Mouse (Mus musculus): Measurements from ENCODE around the gene Itsn2. TPM values are rescaled to one million over a fixed set of nuclear protein-coding genes. Genes with fewer than 3 reads are reported as not detected.
"Not testable (repeated sequence)": the region's sequence is repeated elsewhere in the genome, so short reads cannot be mapped to it uniquely, and the experiment has no call there.

Gene Itsn2
- 47.2 and 48.4 TPM in 2 replicates for polyA plus RNA-seq (2014; fragmentation: Nextera tagmentation; extraction: Ambion mirVana)

- H3K36me3 ChIP-seq (ENCODE audit: control insufficient read depth, insufficient read depth, low read length) = no peaks in the 10 kb centered on the region
- no peaks in the 10 kb centered on the region for H3K27me3 ChIP-seq (ENCODE audit: control insufficient read depth, insufficient read depth, low read length)
- H3K4me3 ChIP-seq (ENCODE audit: control insufficient read depth in 1 of 2, insufficient read depth in 1 of 2, low read depth in 1 of 2, low read length in 2 of 2) = peak within 1 kb of the TSS; percentile 89 to 99
- peaks cover 2 to 9% of the 10 kb centered on the region in 2 experiments; a peak in 3 of 4 replicates for H3K4me1 ChIP-seq (ENCODE audit: control insufficient read depth in 2 of 2, insufficient read depth in 2 of 2, low read length in 2 of 2)
- H3K9ac ChIP-seq (ENCODE audit: low read length) = peak within 1 kb of the TSS; percentile 96
- H3K9me3 ChIP-seq (ENCODE audit: control insufficient read depth, low read length) = no peaks in the 10 kb centered on the region
- 0% methylated on average over 34 of the region's 49 CpGs for WGBS
- H3K27ac ChIP-seq (replicated peaks in 1 of 2; ENCODE audit: control insufficient read depth in 1 of 2, insufficient read depth in 1 of 2, low read depth in 2 of 2, low read length in 2 of 2) = peak within 1 kb of the TSS; percentile 90 to 93
- ATAC-seq (ENCODE audit: insufficient number of reproducible peaks, insufficient read depth, low FRiP score, low read depth) = peak; percentile 81
- peak within 1 kb of the TSS; percentile 83 for H3K4me2 ChIP-seq (ENCODE audit: low read length)
Measured at GRCm38 (mm10) chr12:4592541-4593165, at the start of gene Itsn2, which contains the start of gene Gm3625. Itsn2 (plus strand) TSS chr12:4592638. Gm3625 (minus strand) TSS chr12:4592927.

- no peak overlapping the region for H3K9ac ChIP-seq (ENCODE audit: low read length)
- H3K27me3 ChIP-seq (ENCODE audit: control insufficient read depth, insufficient read depth, low read length) = no peaks in the 10 kb centered on the region
- no peak for ATAC-seq (ENCODE audit: insufficient number of reproducible peaks, insufficient read depth, low FRiP score, low read depth)
- no peak overlapping the region for H3K4me2 ChIP-seq (ENCODE audit: low read length)
- no peak overlapping the region for H3K4me3 ChIP-seq (ENCODE audit: control insufficient read depth in 1 of 2, insufficient read depth in 1 of 2, low read depth in 1 of 2, low read length in 2 of 2)
- no peaks in the 10 kb centered on the region for H3K9me3 ChIP-seq (ENCODE audit: control insufficient read depth, low read length)
- 88% methylated on average over 5 of the region's 5 CpGs for WGBS
- H3K4me1 ChIP-seq (ENCODE audit: control insufficient read depth in 2 of 2, insufficient read depth in 2 of 2, low read length in 2 of 2) = 0 out of 4 replicates have a peak, but pooled peaks cover 0 to 4% of the 10 kb centered on the region in 2 experiments
- no peak overlapping the region for H3K27ac ChIP-seq (replicated peaks in 1 of 2; ENCODE audit: control insufficient read depth in 1 of 2, insufficient read depth in 1 of 2, low read depth in 2 of 2, low read length in 2 of 2)
- H3K36me3 ChIP-seq (ENCODE audit: control insufficient read depth, insufficient read depth, low read length) = no peaks in the 10 kb centered on the region
Measured at GRCm38 (mm10) chr12:4544400-4544919, 48.0 kb upstream of the Itsn2 start.

- Histone ChIP-seq H3K9ac (ENCODE audit: low read length) (no peak overlapping the region), H3K4me3 (ENCODE audit: control insufficient read depth in 1 of 2, insufficient read depth in 1 of 2, low read depth in 1 of 2, low read length in 2 of 2) (no peak overlapping the region), H3K4me2 (ENCODE audit: low read length) (no peak overlapping the region), H3K27me3 (ENCODE audit: control insufficient read depth, insufficient read depth, low read length) (no peaks in the 10 kb centered on the region), H3K36me3 (ENCODE audit: control insufficient read depth, insufficient read depth, low read length) (no peaks in the 10 kb centered on the region), H3K4me1 (ENCODE audit: control insufficient read depth in 2 of 2, insufficient read depth in 2 of 2, low read length in 2 of 2) (0 out of 4 replicates have a peak, but pooled peaks cover 0 to 4% of the 10 kb centered on the region in 2 experiments), H3K9me3 (ENCODE audit: control insufficient read depth, low read length) (no peaks in the 10 kb centered on the region), H3K27ac (replicated peaks in 1 of 2; ENCODE audit: control insufficient read depth in 1 of 2, insufficient read depth in 1 of 2, low read depth in 2 of 2, low read length in 2 of 2) (no peak overlapping the region)
- ATAC-seq (ENCODE audit: insufficient number of reproducible peaks, insufficient read depth, low FRiP score, low read depth) = no peak
Measured at GRCm38 (mm10) chr12:4545425-4545824, 47.0 kb upstream of the Itsn2 start.

GRCm38 (mm10) chr12:4546491-4546890 lies 45.9 kb upstream of the Itsn2 start:
- Histone ChIP-seq H3K36me3 (ENCODE audit: control insufficient read depth, insufficient read depth, low read length) (no peaks in the 10 kb centered on the region), H3K27me3 (ENCODE audit: control insufficient read depth, insufficient read depth, low read length) (no peaks in the 10 kb centered on the region), H3K27ac (replicated peaks in 1 of 2; ENCODE audit: control insufficient read depth in 1 of 2, insufficient read depth in 1 of 2, low read depth in 2 of 2, low read length in 2 of 2) (no peak overlapping the region; a peak in 1 of 4 replicates), H3K4me3 (ENCODE audit: control insufficient read depth in 1 of 2, insufficient read depth in 1 of 2, low read depth in 1 of 2, low read length in 2 of 2) (no peak overlapping the region), H3K9me3 (ENCODE audit: control insufficient read depth, low read length) (no peaks in the 10 kb centered on the region), H3K4me2 (ENCODE audit: low read length) (0 out of 2 replicates have a peak overlapping the region, but pooled peaks have one; percentile 11), H3K4me1 (ENCODE audit: control insufficient read depth in 2 of 2, insufficient read depth in 2 of 2, low read length in 2 of 2) (peaks cover 0 to 6% of the 10 kb centered on the region in 2 experiments; a peak in 2 of 4 replicates), H3K9ac (ENCODE audit: low read length) (no peak overlapping the region)
- no peak for ATAC-seq (ENCODE audit: insufficient number of reproducible peaks, insufficient read depth, low FRiP score, low read depth)
- 37% methylated on average over 5 of the region's 5 CpGs for WGBS

GRCm38 (mm10) chr12:4547557-4547956 lies 44.9 kb upstream of the Itsn2 start:
- H3K9me3 ChIP-seq (ENCODE audit: control insufficient read depth, low read length) = no peaks in the 10 kb centered on the region

GRCm38 (mm10) chr12:4548053-4549013 lies 44.1 kb upstream of the Itsn2 start:
- Histone ChIP-seq H3K9me3 (ENCODE audit: control insufficient read depth, low read length) (no peaks in the 10 kb centered on the region), H3K4me2 (ENCODE audit: low read length) (peak overlapping the region; percentile 54), H3K4me3 (ENCODE audit: control insufficient read depth in 1 of 2, insufficient read depth in 1 of 2, low read depth in 1 of 2, low read length in 2 of 2) (peak overlapping the region in 1 of 2 experiments; percentile 23; a peak in 1 of 4 replicates), H3K36me3 (ENCODE audit: control insufficient read depth, insufficient read depth, low read length) (no peaks in the 10 kb centered on the region), H3K9ac (ENCODE audit: low read length) (peak overlapping the region; percentile 18; the same call in 1 of the 2 replicates), H3K27me3 (ENCODE audit: control insufficient read depth, insufficient read depth, low read length) (no peaks in the 10 kb centered on the region), H3K27ac (replicated peaks in 1 of 2; ENCODE audit: control insufficient read depth in 1 of 2, insufficient read depth in 1 of 2, low read depth in 2 of 2, low read length in 2 of 2) (no peak overlapping the region), H3K4me1 (ENCODE audit: control insufficient read depth in 2 of 2, insufficient read depth in 2 of 2, low read length in 2 of 2) (peaks cover 2 to 13% of the 10 kb centered on the region in 2 experiments)
- no peak for ATAC-seq (ENCODE audit: insufficient number of reproducible peaks, insufficient read depth, low FRiP score, low read depth)
- 19% methylated on average over 18 of the region's 18 CpGs for WGBS

More at GRCm38 (mm10) chr12:4547557-4547956, 44.9 kb upstream of the Itsn2 start:
- Histone ChIP-seq H3K36me3 (ENCODE audit: control insufficient read depth, insufficient read depth, low read length) (no peaks in the 10 kb centered on the region), H3K9ac (ENCODE audit: low read length) (no peak overlapping the region), H3K4me2 (ENCODE audit: low read length) (no peak overlapping the region), H3K27ac (replicated peaks in 1 of 2; ENCODE audit: control insufficient read depth in 1 of 2, insufficient read depth in 1 of 2, low read depth in 2 of 2, low read length in 2 of 2) (no peak overlapping the region), H3K4me3 (ENCODE audit: control insufficient read depth in 1 of 2, insufficient read depth in 1 of 2, low read depth in 1 of 2, low read length in 2 of 2) (no peak overlapping the region), H3K27me3 (ENCODE audit: control insufficient read depth, insufficient read depth, low read length) (no peaks in the 10 kb centered on the region), H3K4me1 (ENCODE audit: control insufficient read depth in 2 of 2, insufficient read depth in 2 of 2, low read length in 2 of 2) (peaks cover 2 to 13% of the 10 kb centered on the region in 2 experiments)
- no peak for ATAC-seq (ENCODE audit: insufficient number of reproducible peaks, insufficient read depth, low FRiP score, low read depth)
- WGBS = 65% methylated on average over 14 of the region's 14 CpGs

GRCm38 (mm10) chr12:4553704-4554103 lies 38.7 kb upstream of the Itsn2 start:
- peaks cover 9 to 15% of the 10 kb centered on the region in 2 experiments for H3K4me1 ChIP-seq (ENCODE audit: control insufficient read depth in 2 of 2, insufficient read depth in 2 of 2, low read length in 2 of 2)
- not testable (repeated sequence) for H3K9me3 ChIP-seq (ENCODE audit: control insufficient read depth, low read length); H3K36me3 ChIP-seq (ENCODE audit: control insufficient read depth, insufficient read depth, low read length); ATAC-seq (ENCODE audit: insufficient number of reproducible peaks, insufficient read depth, low FRiP score, low read depth); H3K27me3 ChIP-seq (ENCODE audit: control insufficient read depth, insufficient read depth, low read length); H3K4me2 ChIP-seq (ENCODE audit: low read length); H3K9ac ChIP-seq (ENCODE audit: low read length); H3K27ac ChIP-seq (replicated peaks in 1 of 2; ENCODE audit: control insufficient read depth in 1 of 2, insufficient read depth in 1 of 2, low read depth in 2 of 2, low read length in 2 of 2); H3K4me3 ChIP-seq (ENCODE audit: control insufficient read depth in 1 of 2, insufficient read depth in 1 of 2, low read depth in 1 of 2, low read length in 2 of 2)
- 75% methylated on average over 3 of the region's 3 CpGs for WGBS

Measured in heart, embryonic 14.5 days (tissue).